Mouse (Mus musculus) left cerebral cortex, adult 9 months (tissue): Measurements from ENCODE around the gene Car11.
A peak's percentile ranks its signal among the peaks of the same experiment; 100 is the strongest.

Experiments used
- DNase-seq, 2 experiments: peaks; one replicate each; pipeline ENCODE4 v3.0.0; 2022; ENCODE audit warnings: low spot score in 2 of 2

Gene Car11

GRCm38 (mm10) chr7:45710477-45711191, 11.0 kb downstream of the Car11 start:
- peak in 1 of 2 experiments; percentile 48 for DNase-seq

GRCm38 (mm10) chr7:45711316-45712021, 11.8 kb downstream of the Car11 start:
- DNase-seq, result no peak

- no peak for DNase-seq
Observed at GRCm38 (mm10) chr7:45712022-45712757, 12.5 kb downstream of the Car11 start.

- no peak for DNase-seq
Observed at GRCm38 (mm10) chr7:45713396-45713795, 13.8 kb downstream of the Car11 start.

GRCm38 (mm10) chr7:45713881-45714520, 14.4 kb downstream of the Car11 start:
- DNase-seq, result no peak

GRCm38 (mm10) chr7:45714630-45715089, 15.0 kb downstream of the Car11 start:
- no peak for DNase-seq

GRCm38 (mm10) chr7:45715090-45715708, 15.6 kb downstream of the Car11 start, which contains the start of gene Rpl18:
TSS of gene Rpl18 (plus strand) at chr7:45715457.
- peak; percentile 97 to 99 for DNase-seq

GRCm38 (mm10) chr7:45715741-45716459, 16.3 kb downstream of the Car11 start:
- DNase-seq, result no peak

- no peak for DNase-seq
Observed at GRCm38 (mm10) chr7:45716460-45716857, 16.8 kb downstream of the Car11 start.

- no peak for DNase-seq
Observed at GRCm38 (mm10) chr7:45716952-45717917, 17.6 kb downstream of the Car11 start.

- peak; percentile 96 to 99 for DNase-seq
Observed at GRCm38 (mm10) chr7:45717918-45718297, 18.3 kb downstream of the Car11 start, which contains the start of gene Sphk2. TSS of gene Sphk2 (minus strand) at chr7:45718002.

- no peak for DNase-seq
Observed at GRCm38 (mm10) chr7:45718331-45718730, 18.7 kb downstream of the Car11 start.

GRCm38 (mm10) chr7:45719180-45719579, 19.5 kb downstream of the Car11 start:
- no peak for DNase-seq

GRCm38 (mm10) chr7:45719738-45720412, 20.2 kb downstream of the Car11 start:
- no peak for DNase-seq

- DNase-seq, result no peak
Observed at GRCm38 (mm10) chr7:45720413-45721233, 21.0 kb downstream of the Car11 start, which contains the start of gene Fam83e. TSS of gene Fam83e (plus strand) at chr7:45721212.

GRCm38 (mm10) chr7:45721234-45721571, 21.6 kb downstream of the Car11 start:
- no peak for DNase-seq

- no peak for DNase-seq
Observed at GRCm38 (mm10) chr7:45721642-45722347, 22.2 kb downstream of the Car11 start.
